Mouse (Mus musculus): ENCODE results near the gene Sema7a. TPM values are rescaled to one million over a fixed set of nuclear protein-coding genes. Genes with fewer than 3 reads are reported as not detected.
A peak's percentile ranks its signal among the peaks of the same experiment; 100 is the strongest.

Gene Sema7a
- total and polyA plus RNA-seq, 2 experiments from 2014 or later: 4.0 to 62.8 TPM

DNA sequence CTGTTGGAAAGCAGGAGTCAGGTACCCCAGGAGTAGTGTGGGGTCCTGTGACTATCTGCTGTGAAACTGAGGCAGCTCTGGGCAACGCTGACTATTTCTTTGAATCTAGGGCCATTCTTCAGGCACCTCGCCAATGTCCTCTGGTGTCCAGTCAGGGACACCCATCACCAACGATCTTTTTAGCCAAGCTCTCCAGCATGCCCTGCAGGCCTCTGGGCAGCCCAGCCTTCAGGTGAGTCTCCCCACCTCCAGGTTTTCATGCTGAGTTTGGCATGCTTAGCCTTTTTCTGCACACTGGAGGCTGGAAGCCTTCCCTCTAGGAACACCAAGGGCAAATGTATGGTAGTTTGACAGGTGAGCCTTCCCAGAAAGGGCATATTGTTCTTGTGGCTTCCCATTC lies 16.9 kb upstream of the Sema7a start:
- Histone ChIP-seq H3K4me1 (ENCODE audit: insufficient read depth, low read length) (no peaks in the 10 kb centered on the region), H3K4me2 (ENCODE audit: low read depth, low read length) (no peak overlapping the region), H3K27ac (no peak overlapping the region), H3K27me3 (ENCODE audit: insufficient read depth, low read length) (no peaks in the 10 kb centered on the region), H3K9ac (replicated peaks; ENCODE audit: low read length) (no peak overlapping the region), H3K9me3 (ENCODE audit: low read length) (no peaks in the 10 kb centered on the region), H3K36me3 (ENCODE audit: insufficient read depth, low read length) (peaks cover 75% of the 10 kb centered on the region), H3K4me3 (ENCODE audit: low read length) (no peak overlapping the region)
- DNase-seq (ENCODE audit: low spot score): no peak
- 94% methylated on average over 3 of the region's 3 CpGs for WGBS
- TF ChIP-seq CTCF (IDR thresholded peaks at IDR 0.05; ENCODE audit: low read depth): no peak
- no peak for ATAC-seq

GRCm38 (mm10) chr9:57931166-57931767 lies 8.6 kb upstream of the Sema7a start:
- Histone ChIP-seq H3K4me1 (ENCODE audit: insufficient read depth, low read length) (no peaks in the 10 kb centered on the region), H3K9ac (replicated peaks; ENCODE audit: low read length) (no peak overlapping the region), H3K9me3 (ENCODE audit: low read length) (no peaks in the 10 kb centered on the region), H3K27me3 (ENCODE audit: insufficient read depth, low read length) (no peaks in the 10 kb centered on the region), H3K27ac (no peak overlapping the region), H3K36me3 (ENCODE audit: insufficient read depth, low read length) (peaks cover 34% of the 10 kb centered on the region), H3K4me3 (ENCODE audit: low read length) (no peak overlapping the region), H3K4me2 (ENCODE audit: low read depth, low read length) (no peak overlapping the region)
- DNase-seq (ENCODE audit: low spot score) (no peak), ATAC-seq (no peak)
- no peak for TF ChIP-seq CTCF (IDR thresholded peaks at IDR 0.05; ENCODE audit: low read depth)
- 83% methylated on average over 5 of the region's 5 CpGs for WGBS

DNA sequence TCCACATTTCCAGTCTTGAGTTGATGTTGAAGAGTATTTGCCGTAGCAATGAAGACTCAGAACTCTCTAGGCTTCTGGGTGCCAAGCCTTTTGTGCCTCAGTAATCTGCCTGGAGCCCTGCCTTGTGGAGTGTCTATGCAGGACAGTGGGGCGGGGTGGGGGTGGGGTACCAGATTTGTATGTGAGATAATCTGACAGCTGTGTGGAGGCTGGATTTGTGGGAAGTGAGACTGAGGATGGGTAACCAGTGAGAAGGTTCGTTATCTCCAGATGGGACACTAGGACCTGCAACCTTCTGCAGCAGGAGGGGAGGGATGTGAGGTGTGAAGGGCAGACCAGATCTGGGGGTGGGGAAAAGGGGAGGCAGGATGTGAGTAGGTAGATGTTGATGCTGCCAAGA lies 7.7 kb upstream of the Sema7a start:
- WGBS: 69% methylated on average over 3 of the region's 3 CpGs
- Histone ChIP-seq H3K9me3 (ENCODE audit: low read length) (no peaks in the 10 kb centered on the region), H3K36me3 (ENCODE audit: insufficient read depth, low read length) (peaks cover 29% of the 10 kb centered on the region), H3K4me2 (ENCODE audit: low read depth, low read length) (no peak overlapping the region), H3K27ac (no peak overlapping the region), H3K4me1 (ENCODE audit: insufficient read depth, low read length) (no peaks in the 10 kb centered on the region), H3K27me3 (ENCODE audit: insufficient read depth, low read length) (no peaks in the 10 kb centered on the region), H3K9ac (replicated peaks; ENCODE audit: low read length) (no peak overlapping the region), H3K4me3 (ENCODE audit: low read length) (no peak overlapping the region)
- DNase-seq (ENCODE audit: low spot score) (no peak), ATAC-seq (no peak)
- no peak for TF ChIP-seq CTCF (IDR thresholded peaks at IDR 0.05; ENCODE audit: low read depth)

DNA sequence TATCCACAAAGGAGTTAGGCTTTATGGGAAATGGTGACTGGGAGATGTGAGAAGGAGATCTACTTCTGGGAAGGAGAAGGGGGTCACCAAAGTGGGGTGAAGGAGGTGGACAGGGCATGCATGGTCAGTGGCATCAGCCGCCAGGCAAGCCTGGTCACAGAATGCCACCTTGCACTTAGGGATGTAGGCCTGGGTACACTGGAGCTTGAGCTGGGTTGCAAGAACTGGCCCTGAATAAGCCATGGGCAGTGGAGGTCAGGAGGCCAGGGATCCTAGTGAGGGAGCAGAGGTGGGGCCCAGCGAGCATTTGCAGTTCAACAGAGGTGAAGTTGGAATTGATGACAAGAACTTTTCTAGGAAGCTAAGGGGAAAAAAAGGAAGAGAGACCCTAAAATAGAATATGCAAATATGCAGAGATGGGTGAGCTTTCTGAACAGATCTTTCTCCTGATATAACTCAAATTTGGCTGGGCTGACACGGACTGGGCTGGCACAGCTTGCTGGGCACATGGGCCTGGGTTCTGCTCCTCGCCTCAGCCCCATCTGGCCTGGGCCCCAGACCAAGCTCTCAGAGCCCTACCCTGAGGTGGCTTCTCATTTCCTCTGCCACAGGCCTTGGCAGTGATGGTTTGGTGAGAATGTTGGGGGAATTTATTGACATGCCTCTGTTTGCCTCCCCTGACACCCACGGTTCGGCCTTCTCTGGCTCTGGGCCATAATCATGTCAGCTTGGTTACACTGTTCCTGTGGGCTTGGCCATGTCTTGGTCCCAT lies 6.9 kb upstream of the Sema7a start:
- ATAC-seq: 0 out of 2 replicates have a peak, but pooled peaks have one; percentile 43
- 64% methylated on average over 6 of the region's 6 CpGs for WGBS
- H3K27me3 ChIP-seq (ENCODE audit: insufficient read depth, low read length): no peaks in the 10 kb centered on the region
- no peak overlapping the region for H3K9ac ChIP-seq (replicated peaks; ENCODE audit: low read length)
- TF ChIP-seq CTCF (IDR thresholded peaks at IDR 0.05; ENCODE audit: low read depth): no peak
- H3K27ac ChIP-seq: no peak overlapping the region
- no peak overlapping the region for H3K4me3 ChIP-seq (ENCODE audit: low read length)
- H3K9me3 ChIP-seq (ENCODE audit: low read length): no peaks in the 10 kb centered on the region
- no peak overlapping the region for H3K4me2 ChIP-seq (ENCODE audit: low read depth, low read length)
- H3K4me1 ChIP-seq (ENCODE audit: insufficient read depth, low read length): no peaks in the 10 kb centered on the region
- DNase-seq (ENCODE audit: low spot score): no peak
- H3K36me3 ChIP-seq (ENCODE audit: insufficient read depth, low read length): peaks cover 24% of the 10 kb centered on the region

DNA sequence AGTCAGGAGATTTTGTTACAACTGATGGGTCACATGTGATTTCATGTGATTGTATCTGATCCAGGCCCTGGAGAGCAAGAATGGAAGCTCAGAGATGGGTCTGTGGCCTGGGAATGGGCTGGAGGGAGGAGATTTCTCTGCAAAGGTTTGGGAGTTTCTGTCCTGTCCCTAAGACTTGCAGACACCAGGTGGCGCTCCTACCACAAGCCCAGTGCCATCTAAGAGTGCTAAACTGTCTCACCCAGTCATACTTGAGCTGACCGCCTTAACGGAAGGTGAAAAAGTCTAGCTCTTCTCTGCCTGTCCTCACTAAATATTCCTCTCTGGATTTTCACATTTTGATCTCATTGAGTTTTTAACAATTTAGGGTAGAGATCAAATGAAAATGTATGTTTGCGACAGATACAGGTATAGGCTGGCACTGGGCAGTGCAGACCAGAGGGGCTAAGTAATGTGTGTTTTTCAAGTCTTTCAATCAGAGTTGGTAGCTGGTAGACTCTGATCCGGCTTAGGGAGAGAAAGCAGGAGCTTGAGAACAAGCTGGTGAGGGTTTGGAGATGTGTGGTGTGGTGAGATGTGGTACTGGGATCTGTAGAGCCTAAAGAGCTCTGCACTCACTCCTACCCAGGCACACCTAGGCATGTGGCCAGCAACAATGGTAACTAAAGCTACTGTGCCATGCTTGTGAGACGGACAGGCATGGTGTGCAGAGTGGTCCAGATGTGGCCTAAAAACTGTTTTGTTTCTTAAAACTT lies 4.1 kb upstream of the Sema7a start:
- Histone ChIP-seq H3K4me2 (ENCODE audit: low read depth, low read length) (no peak overlapping the region), H3K36me3 (ENCODE audit: insufficient read depth, low read length) (0 out of 2 replicates have a peak, but pooled peaks cover 1% of the 10 kb centered on the region), H3K4me3 (ENCODE audit: low read length) (no peak overlapping the region), H3K9ac (replicated peaks; ENCODE audit: low read length) (no peak overlapping the region), H3K9me3 (ENCODE audit: low read length) (no peaks in the 10 kb centered on the region), H3K27ac (no peak overlapping the region), H3K27me3 (ENCODE audit: insufficient read depth, low read length) (no peaks in the 10 kb centered on the region), H3K4me1 (ENCODE audit: insufficient read depth, low read length) (0 out of 2 replicates have a peak, but pooled peaks cover 4% of the 10 kb centered on the region)
- 28% methylated on average over 6 of the region's 6 CpGs for WGBS
- peak; percentile 92 for DNase-seq (ENCODE audit: low spot score)
- peak; percentile 94 for TF ChIP-seq CTCF (IDR thresholded peaks at IDR 0.05; ENCODE audit: low read depth)
- ATAC-seq: peak; percentile 59; the same call in 1 of the 2 replicates

GRCm38 (mm10) chr9:57937171-57937570 lies 2.7 kb upstream of the Sema7a start:
- Histone ChIP-seq H3K27me3 (ENCODE audit: insufficient read depth, low read length) (no peaks in the 10 kb centered on the region), H3K27ac (no peak overlapping the region), H3K4me2 (ENCODE audit: low read depth, low read length) (no peak overlapping the region), H3K4me3 (ENCODE audit: low read length) (no peak overlapping the region), H3K9me3 (ENCODE audit: low read length) (no peaks in the 10 kb centered on the region), H3K36me3 (ENCODE audit: insufficient read depth, low read length) (no peaks in the 10 kb centered on the region), H3K9ac (replicated peaks; ENCODE audit: low read length) (no peak overlapping the region), H3K4me1 (ENCODE audit: insufficient read depth, low read length) (0 out of 2 replicates have a peak, but pooled peaks cover 4% of the 10 kb centered on the region)
- DNase-seq (ENCODE audit: low spot score) (no peak), ATAC-seq (no peak)
- WGBS: 82% methylated on average over 4 of the region's 4 CpGs
- TF ChIP-seq CTCF (IDR thresholded peaks at IDR 0.05; ENCODE audit: low read depth): no peak
